Mouse (Mus musculus) embryo, embryonic 11.5 days (tissue): ENCODE results near the gene Styx.
A peak's percentile ranks its signal among the peaks of the same experiment; 100 is the strongest.

Source experiments
- DNase-seq: peaks from one replicate; pipeline ENCODE4 v3.0.0-alpha.2; 2012; ENCODE audit warnings: low read depth, low spot score

Gene Styx

DNA sequence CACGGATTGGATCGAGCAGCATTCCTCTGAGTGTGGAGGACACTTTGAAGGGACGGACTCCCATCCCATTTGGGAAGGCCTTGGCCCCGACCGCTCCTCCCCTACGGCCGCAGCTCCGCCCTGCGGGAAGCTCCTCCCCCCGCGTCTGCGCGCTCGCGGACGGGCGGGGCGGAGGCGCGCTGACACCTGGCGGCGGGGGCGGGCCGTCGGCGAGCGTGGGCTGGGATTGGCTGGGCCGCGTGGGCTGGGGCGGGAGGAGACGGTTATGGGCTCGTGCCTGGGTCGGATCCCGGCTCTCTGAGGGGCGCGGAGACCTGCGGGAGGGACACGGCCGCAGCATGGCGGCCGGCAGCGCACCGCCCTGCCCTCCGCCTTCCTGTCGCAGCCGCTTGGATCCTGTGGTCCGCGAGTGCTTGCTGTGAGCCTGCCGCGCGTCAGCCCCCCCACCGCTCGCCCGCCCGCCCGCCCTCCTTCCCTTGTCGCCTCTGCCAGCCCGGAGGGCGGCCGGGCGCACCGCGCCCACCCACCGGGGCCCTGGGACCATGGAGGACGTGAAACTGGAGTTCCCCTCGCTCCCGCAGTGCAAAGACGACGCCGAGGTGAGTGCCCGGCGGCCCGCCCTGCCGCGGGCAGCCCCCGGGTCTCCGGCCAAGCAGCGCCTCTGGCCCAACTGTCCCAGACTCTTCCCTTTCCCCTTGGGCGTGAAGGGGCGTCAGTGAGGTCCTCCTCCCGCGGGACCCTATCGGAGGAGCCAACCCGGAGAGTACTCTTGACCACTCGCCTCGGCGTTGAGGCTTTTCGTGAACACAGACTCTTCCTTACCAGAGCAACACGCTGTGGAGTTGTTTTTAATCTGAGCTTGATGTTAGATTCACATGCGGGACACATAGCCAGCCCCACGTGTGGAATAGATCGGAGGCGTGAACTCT is at the start of gene Styx:
Gene Styx (plus strand): TSS at position 163 of the 929 bp plus-strand sequence.
- peak; percentile 89 for DNase-seq

- no peak for DNase-seq
These were observed 47.0 kb upstream of the Styx start for GRCm38 (mm10) chr14:45303939-45304338.

- DNase-seq: no peak
These were observed 46.5 kb upstream of the Styx start for GRCm38 (mm10) chr14:45304389-45304788.

- DNase-seq: no peak
These were observed 45.0 kb upstream of the Styx start for GRCm38 (mm10) chr14:45305852-45306251.

- DNase-seq: no peak
These were observed 43.1 kb upstream of the Styx start for GRCm38 (mm10) chr14:45307630-45308328.

DNA sequence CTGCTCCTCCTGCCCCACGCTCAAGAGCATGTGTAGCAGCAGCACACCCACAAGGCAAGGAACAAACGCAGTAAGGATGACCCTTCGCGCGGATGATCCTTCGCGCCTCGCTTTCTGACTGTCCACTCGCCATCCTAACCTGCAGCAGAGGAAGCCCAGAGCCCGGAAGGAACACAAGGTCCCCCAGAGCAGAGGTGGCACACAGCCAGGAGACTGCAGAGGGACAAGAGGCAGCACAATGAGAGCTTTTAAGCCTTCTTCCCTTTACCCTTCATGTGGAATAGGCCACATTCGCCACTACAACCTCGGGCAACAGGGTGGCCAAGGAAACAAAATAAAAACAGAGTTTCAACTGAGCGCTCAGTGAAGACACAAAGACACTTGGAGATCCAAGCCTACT is 41.2 kb upstream of the Styx start:
- no peak for DNase-seq

DNA sequence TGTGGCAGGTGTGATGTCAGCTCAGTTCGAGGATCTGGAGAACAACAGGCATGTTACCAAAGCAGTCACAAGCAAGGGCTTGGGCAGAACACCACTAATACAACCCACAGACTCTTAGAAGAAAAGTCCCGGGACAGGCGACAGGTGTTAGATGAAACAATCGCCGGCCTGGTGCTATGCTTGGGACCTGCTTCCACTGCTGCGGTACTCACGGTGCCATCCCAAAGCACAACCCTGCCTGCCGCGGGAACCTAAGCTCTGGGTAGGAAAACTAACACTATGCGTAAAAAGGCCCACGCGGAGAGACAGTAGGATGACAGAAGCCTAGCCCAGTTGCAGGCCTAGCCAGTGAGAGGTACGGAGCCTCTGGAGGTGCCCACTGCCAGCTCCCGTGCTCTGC is 40.8 kb upstream of the Styx start:
- no peak for DNase-seq

DNA sequence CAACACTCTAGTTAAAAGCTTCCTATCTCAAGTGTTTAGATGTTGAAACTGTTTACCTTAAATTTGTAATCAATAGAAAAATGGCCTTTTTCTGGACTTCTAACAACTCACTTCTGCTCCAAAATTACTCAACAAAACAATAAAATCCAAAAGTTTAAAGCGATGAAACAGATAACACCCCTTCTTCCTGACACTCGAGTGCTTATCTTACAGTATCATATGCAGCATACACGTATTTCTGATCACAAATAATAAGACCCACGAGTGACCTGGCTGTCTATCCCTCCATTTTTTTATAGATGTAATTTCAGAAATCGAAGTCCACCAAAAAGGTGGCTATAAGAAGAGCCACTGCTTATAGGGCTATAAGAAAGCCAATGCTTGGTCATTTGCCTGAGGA is 34.0 kb upstream of the Styx start:
- DNase-seq: no peak

DNA sequence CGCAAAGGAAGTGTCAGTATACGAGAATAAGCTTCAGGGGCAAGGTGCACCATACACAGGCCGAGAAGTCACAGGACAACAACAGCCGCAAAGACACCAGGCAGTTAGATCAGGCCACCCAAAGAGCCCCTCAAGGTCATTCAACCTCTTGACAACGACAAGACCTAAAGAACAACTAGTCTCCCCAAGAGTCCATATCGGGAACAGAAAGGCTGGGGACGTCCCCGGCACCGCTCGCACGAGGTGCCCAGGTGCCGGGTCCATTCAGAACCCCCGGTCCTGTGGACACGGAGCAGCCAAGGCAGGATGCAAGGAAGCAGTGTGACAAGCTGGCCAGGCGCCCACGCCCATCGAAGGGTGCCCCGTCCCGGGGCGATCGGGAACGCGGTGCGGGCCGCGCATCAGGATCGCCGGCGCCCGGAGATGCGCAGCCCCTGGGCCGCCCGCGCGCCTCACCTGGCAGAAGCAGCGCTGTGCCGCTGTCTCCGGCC is 32.9 kb upstream of the Styx start:
- peak; percentile 24 for DNase-seq

GRCm38 (mm10) chr14:45318426-45319236 is 32.3 kb upstream of the Styx start, which contains the start of gene Ero1l:
Gene Ero1l, minus strand, starts transcription at chr14:45318771.
- DNase-seq: peak; percentile 67

DNA sequence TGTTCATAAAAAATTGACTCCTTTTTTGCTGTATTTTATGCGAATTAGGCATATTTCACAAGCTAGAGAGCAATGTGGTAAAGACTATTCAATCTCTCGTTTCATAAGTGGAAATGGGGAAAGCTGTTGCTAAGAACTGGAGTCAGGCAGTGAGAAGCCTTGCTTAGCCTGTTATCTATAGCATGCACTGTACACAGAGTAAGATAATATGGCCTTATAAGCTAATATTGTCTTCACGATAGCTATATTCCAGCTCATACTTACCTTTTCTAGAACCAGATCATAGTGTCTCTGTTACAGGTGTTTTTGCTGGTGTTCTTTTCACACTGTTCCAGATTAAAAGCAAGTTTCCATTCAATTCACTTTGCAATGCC is 31.7 kb upstream of the Styx start:
- DNase-seq: no peak

DNA sequence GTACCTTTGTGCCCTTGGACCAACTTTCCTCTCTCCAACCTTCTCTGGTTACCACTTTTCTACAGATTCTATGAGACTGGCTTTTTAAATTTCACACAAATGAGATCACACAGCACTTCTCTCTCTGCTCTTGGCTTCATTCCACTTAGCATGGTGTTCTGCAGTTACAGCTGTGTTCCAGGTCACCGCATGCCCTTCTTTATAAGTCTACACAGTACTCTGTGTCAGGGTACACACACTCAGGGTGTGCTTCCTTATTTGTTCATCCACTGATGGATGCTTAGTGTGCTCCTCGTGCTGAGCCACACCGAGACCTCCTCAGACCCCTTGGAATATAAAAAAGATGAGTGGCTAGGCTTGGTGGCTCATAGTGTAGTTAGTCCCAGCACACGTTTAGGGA is 30.8 kb upstream of the Styx start:
- no peak for DNase-seq

DNA sequence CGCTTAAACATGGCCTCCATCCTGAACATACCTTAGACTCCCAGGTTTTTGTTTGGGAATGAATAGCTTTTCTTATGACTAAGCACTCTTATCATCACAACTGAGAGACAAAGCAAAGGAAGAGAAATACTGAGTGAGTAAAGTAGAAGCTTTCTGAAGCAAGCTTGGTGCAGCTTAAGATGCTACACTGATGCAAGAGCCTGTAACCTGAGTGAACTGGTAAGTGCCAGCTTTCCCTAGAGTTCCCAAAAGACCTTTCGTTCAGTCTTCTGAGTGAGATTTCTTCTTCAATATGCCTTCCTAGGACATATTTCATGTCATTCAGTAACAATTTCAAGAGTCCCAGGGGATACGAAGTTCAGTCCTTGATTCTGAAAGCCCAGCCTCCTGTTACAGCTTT is 29.8 kb upstream of the Styx start:
- DNase-seq: no peak

- no peak for DNase-seq
These were observed 29.3 kb upstream of the Styx start for GRCm38 (mm10) chr14:45321622-45322021.

DNA sequence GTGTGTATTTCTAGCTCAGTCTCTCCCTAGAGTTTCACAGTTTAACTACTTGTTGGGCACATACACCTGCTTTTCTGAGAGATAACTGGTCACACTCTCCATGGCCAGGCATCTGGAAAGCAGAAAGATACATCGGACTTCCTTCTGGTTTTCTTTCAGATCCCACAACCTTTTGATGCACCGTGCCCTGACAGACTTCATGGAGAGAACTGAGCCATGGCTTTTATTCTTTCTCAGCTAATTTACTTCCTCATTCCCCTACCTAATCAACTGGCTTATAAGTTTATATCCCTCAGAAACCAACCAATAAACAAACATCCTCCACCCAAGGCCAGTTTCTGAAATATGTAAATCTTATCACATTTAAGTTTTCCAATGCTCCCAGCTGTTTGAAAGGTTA is 28.4 kb upstream of the Styx start:
- DNase-seq: no peak

DNA sequence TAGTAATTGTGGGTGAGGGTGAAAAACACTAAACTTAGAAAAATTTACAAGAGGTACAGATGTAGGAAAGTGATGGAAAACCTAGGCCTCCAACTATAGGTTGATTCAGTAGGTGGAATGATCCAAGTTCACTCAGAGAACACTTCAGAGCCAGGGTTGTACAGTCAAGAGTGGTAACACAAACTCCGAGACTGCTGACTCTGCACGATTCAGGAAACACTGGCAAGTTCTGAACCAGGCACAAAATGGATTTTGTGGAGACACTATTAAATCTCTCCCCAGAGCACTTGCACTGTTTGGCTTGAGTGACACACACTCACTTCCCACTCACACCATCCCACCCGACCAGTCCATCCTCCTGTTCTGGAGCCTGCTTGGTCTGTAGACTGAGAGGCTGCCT is 27.6 kb upstream of the Styx start:
- DNase-seq: no peak

GRCm38 (mm10) chr14:45325471-45325870 is 25.4 kb upstream of the Styx start:
- no peak for DNase-seq

DNA sequence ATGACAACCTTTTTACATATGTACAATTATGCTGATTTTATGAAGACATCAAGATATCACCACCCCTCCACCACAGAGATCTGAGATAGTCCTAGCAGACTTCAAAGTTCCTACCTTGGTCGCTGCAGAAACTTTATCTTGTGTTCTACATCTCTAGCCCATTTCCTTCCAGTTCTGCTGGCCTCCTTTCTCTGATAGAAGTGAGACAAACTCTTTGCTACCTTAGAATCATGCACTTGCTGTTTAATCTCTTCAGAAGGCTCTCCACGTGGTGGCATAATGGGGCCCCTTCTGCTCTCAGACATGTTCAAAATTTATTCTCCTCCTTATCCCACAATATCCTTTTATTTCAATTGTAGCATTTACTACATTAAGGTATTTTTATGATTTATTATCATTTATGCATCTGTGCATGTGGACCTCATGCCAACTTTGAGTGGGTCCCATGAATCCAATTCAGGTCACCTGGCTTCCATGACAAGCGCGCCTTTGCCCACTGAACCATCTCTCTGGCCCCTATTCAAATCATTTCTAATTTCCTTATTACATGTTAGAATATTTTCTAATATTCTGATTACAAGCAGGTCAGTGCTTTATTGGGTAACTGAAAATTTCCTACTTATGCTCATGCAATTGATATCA is 22.7 kb upstream of the Styx start:
- DNase-seq: no peak

- peak; percentile 19 for DNase-seq
These were observed 21.8 kb upstream of the Styx start for GRCm38 (mm10) chr14:45329018-45329588.

DNA sequence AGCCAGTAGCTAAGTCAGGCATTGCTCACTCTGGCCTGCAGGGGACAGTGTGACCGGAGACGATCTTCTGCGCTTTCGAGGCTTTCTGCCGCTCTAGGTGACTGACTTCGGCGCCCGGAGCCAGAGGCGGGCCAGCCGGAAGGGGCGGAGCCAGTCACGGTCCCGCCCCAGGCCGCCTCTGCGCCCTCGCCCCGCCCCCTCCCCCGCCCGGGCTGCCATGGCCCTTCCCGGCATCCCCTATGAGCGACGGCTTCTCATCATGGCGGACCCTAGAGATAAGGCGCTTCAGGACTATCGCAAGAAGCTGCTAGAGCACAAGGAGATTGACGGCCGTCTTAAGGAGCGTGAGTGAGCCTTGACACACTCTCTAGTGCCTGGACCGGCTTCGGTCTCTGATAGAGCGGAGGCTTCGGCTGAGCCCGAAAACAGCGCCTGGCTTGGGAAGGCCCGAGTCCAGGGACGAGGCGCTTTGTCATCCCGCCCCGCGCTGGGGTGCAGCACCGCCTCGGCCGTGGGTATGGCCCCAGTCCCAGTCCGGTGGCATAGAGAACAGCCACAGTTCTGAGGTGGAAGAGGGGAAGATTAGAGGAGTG is 21.2 kb upstream of the Styx start, which contains the start of gene Psmc6:
Gene Psmc6 (plus strand): TSS at position 200 of the 593 bp plus-strand sequence.
- DNase-seq: peak; percentile 87
